Mouse (Mus musculus): ENCODE results near the gene Calhm3. TPM values are rescaled to one million over a fixed set of nuclear protein-coding genes. Genes with fewer than 3 reads are reported as not detected.

Gene Calhm3
- not detected in 2 replicates for polyA plus RNA-seq (2011; ENCODE audit: insufficient read length, low read depth, missing spikeins)

GRCm38 (mm10) chr19:47157664-47158063, at the start of gene Calhm3:
TSS of gene Calhm3 (minus strand) at chr19:47157764.
- H3K4me3 ChIP-seq (ENCODE audit: insufficient read depth, low read length): no peak within 1 kb of the TSS
- TF ChIP-seq POLR2A (IDR thresholded peaks at IDR 0.05; ENCODE audit: low read depth, low read length): no peak
- TF ChIP-seq CTCF (IDR thresholded peaks at IDR 0.05; ENCODE audit: borderline replicate concordance, insufficient read depth, low read length): no peak
- no peaks in the 10 kb centered on the region for H3K4me1 ChIP-seq (ENCODE audit: control insufficient read depth, insufficient read depth, low read length)
- H3K27ac ChIP-seq (ENCODE audit: insufficient read depth, low read length): no peak within 1 kb of the TSS

DNA sequence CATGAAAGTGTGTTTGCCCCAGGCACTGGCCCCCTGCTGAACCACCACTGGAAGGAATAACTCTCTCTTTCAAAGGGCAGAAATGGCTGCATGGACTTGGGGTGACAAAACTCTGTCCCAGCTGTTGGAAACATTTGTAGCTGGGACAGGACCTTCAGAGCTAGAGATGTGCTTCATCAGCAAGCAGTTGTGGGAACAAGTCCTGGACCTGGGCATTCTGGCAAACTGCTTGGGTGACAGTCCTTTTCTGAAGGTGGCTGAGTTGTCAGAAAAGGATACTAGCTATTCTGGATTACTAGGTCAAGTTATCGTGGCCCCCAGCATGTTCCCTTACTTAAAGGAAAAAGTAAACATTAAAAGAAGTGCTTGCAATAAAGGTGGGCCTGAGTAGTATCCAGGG, 48.6 kb upstream of the Calhm3 start:
- Histone ChIP-seq H3K4me1 (ENCODE audit: control insufficient read depth, insufficient read depth, low read length) (no peaks in the 10 kb centered on the region), H3K27ac (ENCODE audit: insufficient read depth, low read length) (no peak overlapping the region), H3K4me3 (ENCODE audit: insufficient read depth, low read length) (no peak overlapping the region)
- no peak for TF ChIP-seq POLR2A (IDR thresholded peaks at IDR 0.05; ENCODE audit: low read depth, low read length)
- no peak for TF ChIP-seq CTCF (IDR thresholded peaks at IDR 0.05; ENCODE audit: borderline replicate concordance, insufficient read depth, low read length)

- TF ChIP-seq CTCF (IDR thresholded peaks at IDR 0.05; ENCODE audit: borderline replicate concordance, insufficient read depth, low read length) (no peak), POLR2A (IDR thresholded peaks at IDR 0.05; ENCODE audit: low read depth, low read length) (no peak)
- no peaks in the 10 kb centered on the region for H3K4me1 ChIP-seq (ENCODE audit: control insufficient read depth, insufficient read depth, low read length)
- no peak overlapping the region for H3K27ac ChIP-seq (ENCODE audit: insufficient read depth, low read length)
- no peak overlapping the region for H3K4me3 ChIP-seq (ENCODE audit: insufficient read depth, low read length)
Measured at GRCm38 (mm10) chr19:47204653-47205052, 47.1 kb upstream of the Calhm3 start.

DNA sequence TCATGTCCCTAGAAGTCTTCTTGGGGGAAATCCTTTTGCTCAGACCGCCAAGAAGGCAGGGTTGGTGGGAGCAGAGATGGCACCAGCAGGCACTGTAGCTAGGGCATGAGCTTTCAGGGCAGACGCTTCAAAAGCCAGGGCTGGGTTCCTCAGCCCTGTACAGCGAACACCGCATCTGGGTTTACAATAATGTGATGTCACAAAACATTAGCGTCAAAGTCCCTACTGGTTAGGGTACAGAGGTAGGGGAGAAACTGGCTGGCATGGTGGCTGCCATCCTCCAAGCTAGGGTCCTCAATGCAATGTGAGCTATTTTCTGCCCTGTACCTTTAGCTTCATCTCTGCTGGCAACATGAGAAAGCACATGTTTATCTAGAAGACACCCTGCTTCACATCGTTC, 45.5 kb upstream of the Calhm3 start:
- TF ChIP-seq CTCF (IDR thresholded peaks at IDR 0.05; ENCODE audit: borderline replicate concordance, insufficient read depth, low read length) (no peak), POLR2A (IDR thresholded peaks at IDR 0.05; ENCODE audit: low read depth, low read length) (no peak)
- Histone ChIP-seq H3K4me1 (ENCODE audit: control insufficient read depth, insufficient read depth, low read length) (no peaks in the 10 kb centered on the region), H3K27ac (ENCODE audit: insufficient read depth, low read length) (no peak overlapping the region), H3K4me3 (ENCODE audit: insufficient read depth, low read length) (no peak overlapping the region)

DNA sequence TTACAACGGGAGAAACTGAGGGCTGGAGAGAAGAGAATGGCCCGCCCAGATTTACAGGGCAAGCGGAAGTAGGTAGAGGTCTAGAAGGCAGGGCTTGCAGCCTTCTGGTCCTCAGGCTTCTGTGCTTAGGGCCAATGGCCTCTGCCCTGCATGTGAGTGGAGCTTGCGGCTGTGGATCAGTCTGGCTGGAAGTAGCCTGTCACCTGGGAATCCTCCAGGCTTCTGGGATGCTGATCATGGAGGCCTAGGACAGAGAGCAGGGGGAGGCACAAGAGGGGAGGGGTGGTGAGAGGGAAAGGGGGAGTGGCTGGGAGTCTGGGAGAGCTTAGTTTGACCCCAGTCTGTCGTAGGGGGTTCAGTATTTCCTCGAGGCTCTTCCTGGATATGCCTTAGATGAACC, 44.9 kb upstream of the Calhm3 start:
- no peak for TF ChIP-seq POLR2A (IDR thresholded peaks at IDR 0.05; ENCODE audit: low read depth, low read length)
- TF ChIP-seq CTCF (IDR thresholded peaks at IDR 0.05; ENCODE audit: borderline replicate concordance, insufficient read depth, low read length): no peak
- no peak overlapping the region for H3K27ac ChIP-seq (ENCODE audit: insufficient read depth, low read length)
- H3K4me1 ChIP-seq (ENCODE audit: control insufficient read depth, insufficient read depth, low read length): no peaks in the 10 kb centered on the region
- no peak overlapping the region for H3K4me3 ChIP-seq (ENCODE audit: insufficient read depth, low read length)

- no peak overlapping the region for H3K27ac ChIP-seq (ENCODE audit: insufficient read depth, low read length)
- H3K4me1 ChIP-seq (ENCODE audit: control insufficient read depth, insufficient read depth, low read length): no peaks in the 10 kb centered on the region
- TF ChIP-seq POLR2A (IDR thresholded peaks at IDR 0.05; ENCODE audit: low read depth, low read length) (no peak), CTCF (IDR thresholded peaks at IDR 0.05; ENCODE audit: borderline replicate concordance, insufficient read depth, low read length) (no peak)
- no peak overlapping the region for H3K4me3 ChIP-seq (ENCODE audit: insufficient read depth, low read length)
Measured at GRCm38 (mm10) chr19:47201972-47202371, 44.4 kb upstream of the Calhm3 start.

GRCm38 (mm10) chr19:47198671-47199350, 41.2 kb upstream of the Calhm3 start:
- H3K4me1 ChIP-seq (ENCODE audit: control insufficient read depth, insufficient read depth, low read length): no peaks in the 10 kb centered on the region
- no peak for TF ChIP-seq POLR2A (IDR thresholded peaks at IDR 0.05; ENCODE audit: low read depth, low read length)
- TF ChIP-seq CTCF (IDR thresholded peaks at IDR 0.05; ENCODE audit: borderline replicate concordance, insufficient read depth, low read length): no peak
- H3K4me3 ChIP-seq (ENCODE audit: insufficient read depth, low read length): no peak overlapping the region
- no peak overlapping the region for H3K27ac ChIP-seq (ENCODE audit: insufficient read depth, low read length)

GRCm38 (mm10) chr19:47192158-47192557, 34.6 kb upstream of the Calhm3 start:
- H3K27ac ChIP-seq (ENCODE audit: insufficient read depth, low read length): no peak overlapping the region
- no peak for TF ChIP-seq CTCF (IDR thresholded peaks at IDR 0.05; ENCODE audit: borderline replicate concordance, insufficient read depth, low read length)
- TF ChIP-seq POLR2A (IDR thresholded peaks at IDR 0.05; ENCODE audit: low read depth, low read length): no peak
- no peaks in the 10 kb centered on the region for H3K4me1 ChIP-seq (ENCODE audit: control insufficient read depth, insufficient read depth, low read length)
- no peak overlapping the region for H3K4me3 ChIP-seq (ENCODE audit: insufficient read depth, low read length)

DNA sequence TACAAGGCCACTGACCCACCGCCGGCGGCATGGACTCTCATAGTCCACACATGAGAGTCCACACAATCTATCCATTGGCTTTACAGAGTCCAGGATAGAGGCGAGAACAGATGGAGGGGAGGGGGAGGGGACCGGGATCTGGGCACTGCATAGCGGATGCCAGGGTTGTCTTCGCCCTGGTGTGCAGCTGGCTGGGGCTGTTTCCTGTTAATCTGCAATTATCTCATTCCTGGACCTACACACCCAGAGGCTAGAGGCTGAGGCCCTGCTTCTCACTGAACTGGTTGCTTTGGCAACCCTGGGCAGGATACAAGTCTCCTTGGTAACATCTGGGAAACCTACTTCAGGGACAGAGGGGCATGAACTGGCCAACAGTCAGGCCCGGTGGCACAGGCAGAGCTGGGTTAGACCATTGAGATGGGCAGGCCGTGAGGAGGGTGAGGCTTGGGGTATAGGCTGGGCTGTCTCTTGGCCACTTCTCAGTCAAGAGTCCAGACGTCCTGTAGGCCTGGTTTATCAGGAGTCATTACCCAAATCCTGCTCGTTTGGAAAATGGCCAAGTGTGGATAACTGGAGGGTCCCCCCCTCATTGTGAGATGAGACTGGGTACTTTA, 31.1 kb upstream of the Calhm3 start:
- Histone ChIP-seq H3K4me3 (ENCODE audit: insufficient read depth, low read length) (no peak overlapping the region), H3K4me1 (ENCODE audit: control insufficient read depth, insufficient read depth, low read length) (no peaks in the 10 kb centered on the region), H3K27ac (ENCODE audit: insufficient read depth, low read length) (no peak overlapping the region)
- TF ChIP-seq POLR2A (IDR thresholded peaks at IDR 0.05; ENCODE audit: low read depth, low read length) (no peak), CTCF (IDR thresholded peaks at IDR 0.05; ENCODE audit: borderline replicate concordance, insufficient read depth, low read length) (no peak)

GRCm38 (mm10) chr19:47186514-47187275, 29.1 kb upstream of the Calhm3 start:
- no peak overlapping the region for H3K4me3 ChIP-seq (ENCODE audit: insufficient read depth, low read length)
- no peaks in the 10 kb centered on the region for H3K4me1 ChIP-seq (ENCODE audit: control insufficient read depth, insufficient read depth, low read length)
- TF ChIP-seq CTCF (IDR thresholded peaks at IDR 0.05; ENCODE audit: borderline replicate concordance, insufficient read depth, low read length) (no peak), POLR2A (IDR thresholded peaks at IDR 0.05; ENCODE audit: low read depth, low read length) (no peak)
- no peak overlapping the region for H3K27ac ChIP-seq (ENCODE audit: insufficient read depth, low read length)

All from embryonic fibroblast, embryonic 13.5 days (primary cell).